In the genomic region with DNA sequence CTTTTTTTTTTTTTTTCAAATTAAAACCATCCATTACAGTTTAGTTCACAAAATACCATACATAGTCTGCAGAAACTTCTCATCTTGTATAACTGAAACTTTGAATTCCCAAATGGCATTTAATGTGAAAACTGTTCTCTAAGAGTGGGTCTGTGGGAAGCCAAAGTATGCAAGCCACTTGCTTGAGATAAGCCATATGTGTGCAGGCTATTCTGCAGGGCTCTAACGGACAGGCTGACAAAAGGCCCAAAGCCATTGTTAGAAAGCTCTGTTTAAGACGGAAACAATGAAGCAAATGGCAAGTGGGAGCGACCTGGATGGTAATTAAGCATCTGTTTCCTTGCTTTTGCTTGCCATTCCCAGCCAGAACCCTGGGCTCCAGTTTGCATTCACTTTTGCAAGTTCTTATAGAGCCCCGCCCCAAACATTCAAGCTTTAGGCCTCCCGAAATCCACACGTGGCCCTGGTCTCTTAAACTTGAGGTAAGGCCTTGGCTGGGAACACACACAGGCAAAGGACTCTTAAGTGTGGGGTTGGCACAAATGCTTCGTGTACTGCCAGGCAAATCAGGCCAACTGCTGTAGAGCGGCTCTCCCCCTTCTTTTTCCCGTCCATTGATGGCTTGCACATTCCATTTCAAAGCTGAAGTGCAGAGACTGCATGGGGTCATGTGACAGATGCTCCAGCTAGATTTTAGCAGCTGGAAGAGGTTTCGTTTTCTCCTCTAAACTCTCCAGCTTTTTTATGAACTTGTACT, we compare ENCODE assay signal across 9 mouse cellular contexts. TPM values are rescaled to one million over a fixed set of nuclear protein-coding genes. Genes with fewer than 3 reads are reported as not detected.
A peak's percentile ranks its signal among the peaks of the same experiment; 100 is the strongest.
DNase-seq lines count a peak whose midpoint lies in the region; ATAC-seq and TF ChIP-seq lines count a peak whose summit lies in the region.
"Had no signal": no experiment of that assay in that cellular context is flagged by ENCODE, and none has a peak within 500 bp of the region (broad histone marks: within the 10 kb centered on the region; RNA-seq: fewer than 3 reads in every experiment).

No protein-coding gene starts in this region.

- no peak overlapping the region for H3K9ac ChIP-seq in hindbrain, embryonic 14.5 days

- ATAC-seq in hindbrain, embryonic 14.5 days (ENCODE audit: low FRiP score) = no peak
- no peak for ATAC-seq in megakaryocyte progenitor cell, adult 5-6 weeks (replicated peaks; ENCODE audit: poor library complexity)

- H3K4me2 ChIP-seq in hindbrain, embryonic 14.5 days (replicated peaks) = no peak overlapping the region

- TF ChIP-seq POLR2A in embryonic fibroblast, embryonic 13.5 days (IDR thresholded peaks at IDR 0.05; ENCODE audit: low read depth, low read length) = no peak

- DNase-seq in ZHBTc4 (ENCODE audit: low read depth, low spot score) = peak; percentile 71
- DNase-seq in hindbrain, embryonic 14.5 days (ENCODE audit: low spot score) = no peak
- DNase-seq in lung, postnatal 25 days (ENCODE audit: low spot score) = peak; percentile 77
- DNase-seq in cerebellum, postnatal 25 days = no peak
- no peak for DNase-seq in ovary, postnatal 36 days (ENCODE audit: low spot score)
- DNase-seq in frontal cortex, postnatal 36 days (ENCODE audit: low spot score in 2 of 2) = no peak

- WGBS in hindbrain, embryonic 14.5 days = 28% methylated on average over 10 of the region's 10 CpGs

- H3K4me1 ChIP-seq in embryonic fibroblast, embryonic 13.5 days (ENCODE audit: control insufficient read depth, insufficient read depth, low read length) = peaks cover 36% of the 10 kb centered on the region
- peaks cover 20% of the 10 kb centered on the region for H3K4me1 ChIP-seq in hindbrain, embryonic 14.5 days (replicated peaks; ENCODE audit: control insufficient read depth, insufficient read depth, low read length)

- TF ChIP-seq CTCF in embryonic fibroblast, embryonic 13.5 days (IDR thresholded peaks at IDR 0.05; ENCODE audit: borderline replicate concordance, insufficient read depth, low read length) = no peak

- peak overlapping the region; percentile 72 for H3K27ac ChIP-seq in embryonic fibroblast, embryonic 13.5 days (ENCODE audit: insufficient read depth, low read length)
- peak overlapping the region; percentile 9; the same call in 1 of the 2 replicates for H3K27ac ChIP-seq in hindbrain, embryonic 14.5 days

- H3K27me3 ChIP-seq in hindbrain, embryonic 14.5 days (ENCODE audit: control insufficient read depth, insufficient read depth, low read length) = no peaks in the 10 kb centered on the region

- H3K4me3 ChIP-seq in embryonic fibroblast, embryonic 13.5 days (ENCODE audit: insufficient read depth, low read length) = no peak overlapping the region
- H3K4me3 ChIP-seq in hindbrain, embryonic 14.5 days (replicated peaks; ENCODE audit: low read length) = no peak overlapping the region

- no peaks in the 10 kb centered on the region for H3K9me3 ChIP-seq in hindbrain, embryonic 14.5 days (ENCODE audit: control insufficient read depth, low read length)

- H3K36me3 ChIP-seq in hindbrain, embryonic 14.5 days (replicated peaks; ENCODE audit: control insufficient read depth, insufficient read depth) = no peaks in the 10 kb centered on the region

RNA-seq across cellular contexts. Expression of gene Fstl1, which starts 32.4 kb away (rescaled TPM):
- 1,166 and 1,394 TPM in 2 replicates for polyA plus RNA-seq in embryonic fibroblast, embryonic 13.5 days (2011; ENCODE audit: insufficient read length, low read depth, missing spikeins)
- polyA plus RNA-seq in hindbrain, embryonic 14.5 days (2014; fragmentation: Nextera tagmentation; extraction: Ambion mirVana) = 111 and 126 TPM in 2 replicates
- total RNA-seq in megakaryocyte progenitor cell, adult 5-6 weeks (2015) = 0.32 and 4.0 TPM in 2 replicates
- 0.04 and 0.61 TPM in 2 replicates for total RNA-seq in megakaryocyte progenitor cell, adult 5-6 weeks (2017)

RNA-seq across cellular contexts. Expression of gene Gm36028, which starts 51.9 kb away (rescaled TPM):
- not detected in 2 replicates for polyA plus RNA-seq in embryonic fibroblast, embryonic 13.5 days (2011; ENCODE audit: insufficient read length, low read depth, missing spikeins)
- polyA plus RNA-seq in hindbrain, embryonic 14.5 days (2014; fragmentation: Nextera tagmentation; extraction: Ambion mirVana) = not detected in 2 replicates
- not detected in 2 replicates for total RNA-seq in megakaryocyte progenitor cell, adult 5-6 weeks (2015)
- 0.50 TPM in 1 of 2 replicates, not detected in the other for total RNA-seq in megakaryocyte progenitor cell, adult 5-6 weeks (2017)
- polyA plus RNA-seq: limb, embryonic 11.5 days had no signal

RNA-seq across cellular contexts. Expression of gene Lrrc58, which starts 59.1 kb away (rescaled TPM):
- 103 and 112 TPM in 2 replicates for polyA plus RNA-seq in embryonic fibroblast, embryonic 13.5 days (2011; ENCODE audit: insufficient read length, low read depth, missing spikeins)
- 57.1 and 59.9 TPM in 2 replicates for polyA plus RNA-seq in hindbrain, embryonic 14.5 days (2014; fragmentation: Nextera tagmentation; extraction: Ambion mirVana)
- 68.5 and 75.3 TPM in 2 replicates for total RNA-seq in megakaryocyte progenitor cell, adult 5-6 weeks (2015)
- total RNA-seq in megakaryocyte progenitor cell, adult 5-6 weeks (2017) = 43.7 and 47.3 TPM in 2 replicates

Comparison
In these comparisons a context has a peak if more than half of its experiments do, and no peak if none do; other contexts are left out.
1. DNase-seq: peak in ZHBTc4 (single experiment) and lung, postnatal 25 days (single experiment); none in hindbrain, embryonic 14.5 days (single experiment), cerebellum, postnatal 25 days (0 of 2), ovary, postnatal 36 days (single experiment) and frontal cortex, postnatal 36 days (0 of 2).